Mouse (Mus musculus) cortical plate, adult 2 months (tissue): ENCODE measurements around the gene Mvb12b. TPM values are rescaled to one million over a fixed set of nuclear protein-coding genes. Genes with fewer than 3 reads are reported as not detected.

Experiments
- H3K27ac ChIP-seq: fragments of 200-500 bp; 2 replicates; pipeline ENCODE4 v1.5.1; 2012; ENCODE audit warnings: low read length, control low read depth, inconsistent platforms; ENCODE audit not compliant: insufficient read depth
- H3K4me1 ChIP-seq: fragments of 200-500 bp; 2 replicates; pipeline ENCODE4 v1.6.1; 2011; ENCODE audit warnings: low read length; ENCODE audit not compliant: control insufficient read depth, insufficient read depth
- H3K4me3 ChIP-seq: fragments of 200-500 bp; 2 replicates; pipeline ENCODE4 v1.5.1; 2011; ENCODE audit warnings: mild to moderate bottlenecking, low read length, control low read depth; ENCODE audit not compliant: insufficient read depth
- CTCF ChIP-seq: fragments of 200-500 bp; IDR thresholded peaks from 2 replicates; pipeline ENCODE4 v1.5.1; 2011; ENCODE audit warnings: mild to moderate bottlenecking, control low read depth, low read length; ENCODE audit not compliant: insufficient read depth; ENCODE audit errors: extremely low read depth
- POLR2A ChIP-seq: fragments of 200-500 bp; IDR thresholded peaks from 2 replicates; pipeline ENCODE4 v1.6.1; 2011; ENCODE audit warnings: mild to moderate bottlenecking, low read length, control low read depth; ENCODE audit not compliant: insufficient read depth; ENCODE audit errors: extremely low read depth
- polyA plus RNA-seq: library from polyadenylated mRNA; depleted of rRNA; stranded (reverse); fragments of >200 nt; gene quantifications from 2 replicates; pipeline ENCODE4 v1.2.3, GENCODE M21; 2012; rRNA removed

Mvb12b gene
- 70.7 and 70.8 TPM in 2 replicates for polyA plus RNA-seq

- Histone ChIP-seq H3K27ac (peak within 1 kb of the TSS; percentile 93), H3K4me3 (peak within 1 kb of the TSS; percentile 81), H3K4me1 (peaks cover 5% of the 10 kb centered on the region)
- TF ChIP-seq CTCF (no peak), POLR2A (no peak)
These were observed at the start of gene Mvb12b for GRCm38 (mm10) chr2:33887328-33888099. TSS of gene Mvb12b (minus strand) at chr2:33887946.

- Histone ChIP-seq H3K4me3 (no peak overlapping the region), H3K27ac (no peak overlapping the region), H3K4me1 (no peaks in the 10 kb centered on the region)
- TF ChIP-seq CTCF (no peak), POLR2A (no peak)
These were observed 48.0 kb upstream of the Mvb12b start for GRCm38 (mm10) chr2:33935756-33936155.

GRCm38 (mm10) chr2:33933606-33934510, 46.1 kb upstream of the Mvb12b start:
- no peak overlapping the region for H3K27ac ChIP-seq
- no peak overlapping the region for H3K4me3 ChIP-seq
- TF ChIP-seq CTCF (no peak), POLR2A (no peak)
- no peaks in the 10 kb centered on the region for H3K4me1 ChIP-seq

GRCm38 (mm10) chr2:33931161-33931560, 43.4 kb upstream of the Mvb12b start:
- TF ChIP-seq CTCF (no peak), POLR2A (no peak)
- Histone ChIP-seq H3K27ac (no peak overlapping the region), H3K4me3 (no peak overlapping the region), H3K4me1 (no peaks in the 10 kb centered on the region)

- TF ChIP-seq CTCF (no peak), POLR2A (no peak)
- Histone ChIP-seq H3K27ac (no peak overlapping the region), H3K4me3 (no peak overlapping the region), H3K4me1 (no peaks in the 10 kb centered on the region)
These were observed 37.5 kb upstream of the Mvb12b start for GRCm38 (mm10) chr2:33925288-33925687.

GRCm38 (mm10) chr2:33923482-33923881, 35.7 kb upstream of the Mvb12b start:
- TF ChIP-seq CTCF, result no peak
- TF ChIP-seq POLR2A, result no peak
- Histone ChIP-seq H3K4me1 (no peaks in the 10 kb centered on the region), H3K4me3 (no peak overlapping the region), H3K27ac (no peak overlapping the region)

- Histone ChIP-seq H3K4me1 (no peaks in the 10 kb centered on the region), H3K4me3 (no peak overlapping the region), H3K27ac (no peak overlapping the region)
- no peak for TF ChIP-seq CTCF
- no peak for TF ChIP-seq POLR2A
These were observed 34.7 kb upstream of the Mvb12b start for GRCm38 (mm10) chr2:33922466-33922865.

- TF ChIP-seq POLR2A, result no peak
- TF ChIP-seq CTCF, result no peak
- H3K4me1 ChIP-seq, result no peaks in the 10 kb centered on the region
- no peak overlapping the region for H3K27ac ChIP-seq
- H3K4me3 ChIP-seq, result no peak overlapping the region
These were observed 32.3 kb upstream of the Mvb12b start for GRCm38 (mm10) chr2:33919934-33920615.

GRCm38 (mm10) chr2:33918824-33919223, 31.1 kb upstream of the Mvb12b start:
- H3K4me1 ChIP-seq, result no peaks in the 10 kb centered on the region
- TF ChIP-seq POLR2A, result no peak
- no peak for TF ChIP-seq CTCF
- no peak overlapping the region for H3K27ac ChIP-seq
- no peak overlapping the region for H3K4me3 ChIP-seq
